Mouse (Mus musculus) stomach, postnatal 0 days (tissue): ENCODE results near the gene Cog8.

ENCODE experiments used
- CTCF ChIP-seq: IDR thresholded peaks from 2 replicates; pipeline ENCODE4 v1.5.1; 2016; ENCODE audit warnings: antibody characterized with exemption, low read depth, mild to moderate bottlenecking, moderate library complexity
- EP300 ChIP-seq: optimal IDR thresholded peaks from 2 replicates; pipeline ENCODE3; 2016; ENCODE audit warnings: antibody characterized with exemption

GRCm38 (mm10) chr8:107086018-107086417 lies 29.5 kb upstream of the Cog8 start:
- TF ChIP-seq CTCF (no peak), EP300 (no peak)
